Mouse (Mus musculus) layer of hippocampus, adult 6 months (tissue): ENCODE measurements around the gene Ucp2. TPM values are rescaled to one million over a fixed set of nuclear protein-coding genes. Genes with fewer than 3 reads are reported as not detected.

Experiments used
- long read RNA-seq, 2 experiments: library from polyadenylated mRNA; unstranded; transcript quantifications; one replicate each; pipeline ENCODE4 v2.0.0; 2019 to 2020
- polyA plus RNA-seq: library from polyadenylated mRNA; unstranded; fragments of <200 nt; fragmentation: Nextera tagmentation; gene quantifications from 2 replicates; pipeline ENCODE4 v1.2.3, GENCODE M21; 2021

The Ucp2 gene
- polyA plus RNA-seq, result 24.6 and 40.4 TPM in 2 replicates
- long read RNA-seq, experiment 1, transcript Ucp2-202 (8 exons, 3,988 nt), result major isoform, 6 of 6 reads
- long read RNA-seq, experiment 1, partial matches to known transcripts, result 0 of 6 reads
- long read RNA-seq, experiment 1, other reads (novel, unspliced or antisense), result 0 of 6 reads
- long read RNA-seq, experiment 2, transcript Ucp2-202 (8 exons, 3,988 nt), result major isoform, 12 of 13 reads
- long read RNA-seq, experiment 2, partial matches to known transcripts, result 0 of 13 reads
- long read RNA-seq, experiment 2, other reads (novel, unspliced or antisense), result 1 of 13 reads

DNA sequence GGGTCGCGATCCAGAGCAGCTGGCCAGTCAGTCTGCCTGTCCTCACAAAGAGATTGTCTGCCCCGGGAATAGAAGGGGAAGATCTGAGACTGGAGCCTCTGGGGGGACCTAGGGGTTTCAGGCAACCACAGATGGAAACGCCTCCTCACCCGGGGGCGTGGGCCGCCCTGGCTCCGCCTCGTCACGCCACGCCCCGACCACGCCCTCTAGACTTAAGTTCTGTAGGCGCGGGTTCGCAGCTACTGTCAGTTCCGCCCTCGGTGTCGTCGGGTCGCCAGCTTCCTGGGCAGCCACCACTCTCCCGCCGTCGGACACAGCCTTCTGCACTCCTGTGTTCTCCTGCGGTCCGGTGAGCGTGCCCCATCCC is at the start of gene Ucp2:
Gene Ucp2 (plus strand): TSS at position 221 of the 367 bp plus-strand sequence.

DNA sequence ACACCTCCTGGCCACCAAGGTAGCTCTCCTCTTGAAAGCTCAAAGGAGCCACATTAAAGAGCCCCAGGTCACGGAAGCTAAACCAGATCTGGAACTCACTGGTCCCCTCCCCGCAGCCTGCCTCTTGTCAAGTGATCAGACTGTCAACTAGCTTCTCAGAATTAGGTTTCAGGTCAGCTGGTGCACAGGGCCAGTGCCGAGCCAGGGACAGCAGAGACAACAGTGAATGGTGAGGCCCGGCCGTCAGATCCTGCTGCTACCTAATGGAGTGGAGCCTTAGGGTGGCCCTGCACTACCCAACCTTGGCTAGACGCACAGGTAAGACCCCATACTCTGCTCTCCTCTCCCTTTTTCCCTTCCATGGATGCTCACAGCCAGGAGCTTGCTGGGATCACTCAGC is 20.4 kb upstream of the Ucp2 start, which contains the start of gene Ucp3:
Gene Ucp3 (plus strand): TSS at position 214 of the 400 bp plus-strand sequence.

DNA sequence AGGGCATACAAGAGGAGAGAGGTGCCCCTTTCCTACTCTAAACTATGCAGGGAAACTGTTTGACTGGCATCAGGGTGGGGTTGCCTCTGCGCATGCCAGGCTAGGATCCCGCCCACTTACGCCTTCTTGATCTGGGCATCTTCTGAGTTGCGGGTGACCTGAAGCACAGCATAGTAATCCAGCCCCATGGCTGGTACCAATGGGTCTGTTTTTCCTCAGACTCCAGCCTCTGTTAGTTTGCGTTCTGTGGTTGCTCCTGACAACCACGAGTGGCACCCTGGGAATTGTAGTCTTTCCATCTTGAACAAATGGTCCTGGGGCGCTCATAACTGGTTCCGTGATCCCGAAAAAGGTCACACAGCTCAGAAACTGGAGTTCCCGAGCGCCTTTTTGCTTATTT is 21.4 kb downstream of the Ucp2 start, which contains the start of gene Dnajb13:
Gene Dnajb13 (minus strand): TSS at position 388 of the 400 bp plus-strand sequence.

DNA sequence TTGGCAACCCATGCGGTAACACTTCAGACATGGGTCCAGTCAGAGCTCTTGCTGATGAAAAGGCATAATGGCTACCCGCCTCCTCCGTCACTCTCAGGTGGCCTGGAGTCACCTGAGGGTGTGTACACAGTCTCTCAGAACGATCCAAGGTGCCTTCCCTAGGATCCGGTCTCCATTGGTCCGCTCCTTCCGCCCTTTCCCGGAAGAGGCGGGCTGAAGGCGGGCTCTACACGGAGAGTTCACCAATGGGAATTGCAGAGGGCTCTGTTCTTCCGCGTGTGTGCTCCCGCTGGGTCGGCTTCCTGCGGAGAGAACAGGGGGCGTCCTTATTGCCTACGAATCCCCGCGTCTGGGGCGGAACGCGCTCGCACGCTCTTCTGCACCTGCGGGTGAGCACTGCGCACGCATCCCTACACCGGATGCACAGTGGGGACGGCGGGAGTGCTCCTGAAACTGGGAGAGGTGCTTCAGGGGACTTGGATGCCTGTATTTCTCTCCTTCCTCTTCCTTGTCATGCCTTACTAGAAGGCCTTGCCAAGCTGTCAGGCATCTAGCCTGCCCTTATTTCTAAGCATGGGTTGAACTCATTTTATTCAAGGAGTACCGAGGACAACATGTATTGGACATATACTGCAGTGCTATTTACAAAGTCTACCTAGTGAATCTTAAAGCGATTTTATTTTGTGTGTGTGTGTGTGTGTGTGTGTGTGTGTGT is 43.8 kb downstream of the Ucp2 start, which contains the start of gene Coa4:
Gene Coa4 (plus strand): TSS at position 268 of the 715 bp plus-strand sequence.

Other genes starting within 250 kb of the Ucp2 start
- 2.5 and 2.6 TPM in 2 replicates for gene P4ha3, start 207.8 kb upstream of the Ucp2 start, polyA plus RNA-seq
- 5.5 and 6.7 TPM in 2 replicates for gene C2cd3, start 121.1 kb upstream of the Ucp2 start, polyA plus RNA-seq
- 156 and 167 TPM in 2 replicates for gene Ppme1, start 121.0 kb upstream of the Ucp2 start, polyA plus RNA-seq
- gene Ucp3, start 20.3 kb upstream of the Ucp2 start, polyA plus RNA-seq, result 0.88 and 1.4 TPM in 2 replicates
- 1.9 and 2.8 TPM in 2 replicates for gene Dnajb13, start 21.6 kb downstream of the Ucp2 start, polyA plus RNA-seq
- 14.7 and 18.0 TPM in 2 replicates for gene Coa4, start 43.7 kb downstream of the Ucp2 start, polyA plus RNA-seq
- gene Rab6a, start 114.1 kb downstream of the Ucp2 start, polyA plus RNA-seq, result 317 and 396 TPM in 2 replicates
- gene Mrpl48, start 115.0 kb downstream of the Ucp2 start, polyA plus RNA-seq, result 115 and 125 TPM in 2 replicates
- 635 and 802 TPM in 2 replicates for gene Plekhb1, start 169.1 kb downstream of the Ucp2 start, polyA plus RNA-seq
- 126 and 175 TPM in 2 replicates for gene Fam168a, start 213.3 kb downstream of the Ucp2 start, polyA plus RNA-seq